Mouse (Mus musculus): ENCODE measurements at regions not wholly inside any gene's neighbourhood (a gene's known extent, or its start where the extent isn't known, plus 50 kb on each side); places are given as distances from the start of the nearest gene placed in this dataset.
A peak's percentile ranks its signal among the peaks of the same experiment; 100 is the strongest.

- peak; percentile 24 for ATAC-seq (ENCODE audit: low FRiP score)
- Histone ChIP-seq H3K9ac (no peak overlapping the region), H3K4me2 (replicated peaks) (peak overlapping the region; percentile 15), H3K4me1 (peaks cover 45% of the 10 kb centered on the region), H3K27ac (peak overlapping the region; percentile 79), H3K27me3 (no peaks in the 10 kb centered on the region), H3K9me3 (replicated peaks) (no peaks in the 10 kb centered on the region), H3K36me3 (no peaks in the 10 kb centered on the region), H3K4me3 (no peak overlapping the region)
- 72% methylated on average over 3 of the region's 3 CpGs for WGBS
Measured at GRCm38 (mm10) chr7:67443666-67444065, 71.0 kb upstream of the Mef2a start.

- Histone ChIP-seq H3K27ac (peak overlapping the region; percentile 79), H3K36me3 (no peaks in the 10 kb centered on the region), H3K4me1 (peaks cover 45% of the 10 kb centered on the region), H3K9ac (no peak overlapping the region), H3K4me2 (replicated peaks) (peak overlapping the region; percentile 15), H3K4me3 (no peak overlapping the region), H3K9me3 (replicated peaks) (no peaks in the 10 kb centered on the region), H3K27me3 (no peaks in the 10 kb centered on the region)
- WGBS: 30% methylated on average over 12 of the region's 12 CpGs
- peak; percentile 55 for ATAC-seq (ENCODE audit: low FRiP score)
Measured at GRCm38 (mm10) chr7:67443001-67443555, 70.4 kb upstream of the Mef2a start.

- 76% methylated on average over 7 of the region's 7 CpGs for whole genome bisulfite sequencing
- Histone ChIP-seq H3K4me2 (replicated peaks) (no peak overlapping the region), H3K4me3 (no peak overlapping the region), H3K9ac (no peak overlapping the region), H3K9me3 (replicated peaks) (no peaks in the 10 kb centered on the region), H3K27me3 (no peaks in the 10 kb centered on the region), H3K27ac (0 out of 2 replicates have a peak overlapping the region, but pooled peaks have one; percentile 79), H3K4me1 (peaks cover 45% of the 10 kb centered on the region), H3K36me3 (no peaks in the 10 kb centered on the region)
- no peak for ATAC-seq (ENCODE audit: low FRiP score)
Measured at GRCm38 (mm10) chr7:67442284-67442683, 69.6 kb upstream of the Mef2a start.

- H3K4me1 ChIP-seq: peaks cover 46% of the 10 kb centered on the region
- no peak overlapping the region for H3K4me2 ChIP-seq (replicated peaks)
- H3K36me3 ChIP-seq: no peaks in the 10 kb centered on the region
- ATAC-seq (ENCODE audit: low FRiP score): no peak
- no peaks in the 10 kb centered on the region for H3K27me3 ChIP-seq
- no peak overlapping the region for H3K27ac ChIP-seq
- no peaks in the 10 kb centered on the region for H3K9me3 ChIP-seq (replicated peaks)
- 91% methylated on average over 8 of the region's 8 CpGs for WGBS
- H3K9ac ChIP-seq: no peak overlapping the region
- H3K4me3 ChIP-seq: no peak overlapping the region
Measured at GRCm38 (mm10) chr7:67440806-67441205, 68.1 kb upstream of the Mef2a start.

- Histone ChIP-seq H3K27me3 (no peaks in the 10 kb centered on the region), H3K4me3 (no peak overlapping the region), H3K4me1 (peaks cover 15% of the 10 kb centered on the region), H3K9ac (no peak overlapping the region), H3K4me2 (replicated peaks) (no peak overlapping the region), H3K9me3 (replicated peaks) (no peaks in the 10 kb centered on the region), H3K36me3 (no peaks in the 10 kb centered on the region), H3K27ac (no peak overlapping the region)
- 76% methylated on average over 8 of the region's 8 CpGs for WGBS
- no peak for ATAC-seq (ENCODE audit: low FRiP score)
Measured at GRCm38 (mm10) chr7:67437216-67438006, 64.8 kb upstream of the Mef2a start.

- Histone ChIP-seq H3K27me3 (no peaks in the 10 kb centered on the region), H3K9ac (no peak overlapping the region; the same call in 1 of the 2 replicates), H3K4me2 (replicated peaks) (no peak overlapping the region), H3K4me3 (no peak overlapping the region), H3K27ac (no peak overlapping the region), H3K9me3 (replicated peaks) (no peaks in the 10 kb centered on the region), H3K4me1 (peaks cover 12% of the 10 kb centered on the region), H3K36me3 (no peaks in the 10 kb centered on the region)
- 64% methylated on average over 11 of the region's 11 CpGs for WGBS
- peak; percentile 66; the same call in 1 of the 2 replicates for ATAC-seq (ENCODE audit: low FRiP score)
Measured at GRCm38 (mm10) chr7:67435643-67436339, 63.1 kb upstream of the Mef2a start.

GRCm38 (mm10) chr7:67430987-67431386, 58.3 kb upstream of the Mef2a start:
- Histone ChIP-seq H3K4me3 (no peak overlapping the region), H3K27ac (no peak overlapping the region), H3K9ac (no peak overlapping the region), H3K9me3 (replicated peaks) (no peaks in the 10 kb centered on the region), H3K27me3 (no peaks in the 10 kb centered on the region), H3K36me3 (no peaks in the 10 kb centered on the region), H3K4me2 (replicated peaks) (no peak overlapping the region), H3K4me1 (peaks cover 4% of the 10 kb centered on the region)
- no peak for ATAC-seq (ENCODE audit: low FRiP score)
- WGBS: 89% methylated on average over 7 of the region's 7 CpGs

- H3K4me3 ChIP-seq: no peak overlapping the region
- no peaks in the 10 kb centered on the region for H3K36me3 ChIP-seq
- no peaks in the 10 kb centered on the region for H3K27me3 ChIP-seq
- H3K4me2 ChIP-seq (replicated peaks): no peak overlapping the region
- 85% methylated on average over 4 of the region's 4 CpGs for WGBS
- ATAC-seq (ENCODE audit: low FRiP score): no peak
- no peaks in the 10 kb centered on the region for H3K9me3 ChIP-seq (replicated peaks)
- no peaks in the 10 kb centered on the region for H3K4me1 ChIP-seq
- no peak overlapping the region for H3K9ac ChIP-seq
- H3K27ac ChIP-seq: no peak overlapping the region
Measured at GRCm38 (mm10) chr7:67430041-67430440, 57.4 kb upstream of the Mef2a start.

GRCm38 (mm10) chr7:67429008-67429873, 56.6 kb upstream of the Mef2a start:
- no peaks in the 10 kb centered on the region for H3K27me3 ChIP-seq
- H3K27ac ChIP-seq: no peak overlapping the region
- WGBS: 90% methylated on average over 28 of the region's 28 CpGs
- ATAC-seq (ENCODE audit: low FRiP score): no peak
- no peaks in the 10 kb centered on the region for H3K4me1 ChIP-seq
- no peak overlapping the region for H3K9ac ChIP-seq
- H3K4me2 ChIP-seq (replicated peaks): no peak overlapping the region
- no peak overlapping the region for H3K4me3 ChIP-seq
- no peaks in the 10 kb centered on the region for H3K9me3 ChIP-seq (replicated peaks)
- H3K36me3 ChIP-seq: no peaks in the 10 kb centered on the region

- Histone ChIP-seq H3K36me3 (no peaks in the 10 kb centered on the region), H3K4me3 (no peak overlapping the region), H3K9me3 (replicated peaks) (no peaks in the 10 kb centered on the region), H3K27ac (no peak overlapping the region), H3K4me2 (replicated peaks) (no peak overlapping the region), H3K4me1 (no peaks in the 10 kb centered on the region), H3K9ac (no peak overlapping the region), H3K27me3 (no peaks in the 10 kb centered on the region)
- 88% methylated on average over 3 of the region's 3 CpGs for WGBS
- no peak for ATAC-seq (ENCODE audit: low FRiP score)
Measured at GRCm38 (mm10) chr7:67428388-67428787, 55.7 kb upstream of the Mef2a start.

GRCm38 (mm10) chr7:67426076-67426475, 53.4 kb upstream of the Mef2a start:
- Histone ChIP-seq H3K27me3 (no peaks in the 10 kb centered on the region), H3K4me1 (peaks cover 4% of the 10 kb centered on the region; the same call in 1 of the 2 replicates), H3K9ac (no peak overlapping the region), H3K4me3 (no peak overlapping the region), H3K27ac (no peak overlapping the region), H3K36me3 (no peaks in the 10 kb centered on the region), H3K9me3 (replicated peaks) (no peaks in the 10 kb centered on the region), H3K4me2 (replicated peaks) (no peak overlapping the region)
- no peak for ATAC-seq (ENCODE audit: low FRiP score)

- no peak overlapping the region for H3K4me2 ChIP-seq (replicated peaks)
- no peak overlapping the region for H3K9ac ChIP-seq
- ATAC-seq (ENCODE audit: low FRiP score): no peak
- peaks cover 4% of the 10 kb centered on the region; the same call in 1 of the 2 replicates for H3K4me1 ChIP-seq
- no peaks in the 10 kb centered on the region for H3K36me3 ChIP-seq
- H3K4me3 ChIP-seq: no peak overlapping the region
- H3K9me3 ChIP-seq (replicated peaks): no peaks in the 10 kb centered on the region
- WGBS: 73% methylated on average over 1 of the region's 1 CpGs
- H3K27me3 ChIP-seq: no peaks in the 10 kb centered on the region
- no peak overlapping the region for H3K27ac ChIP-seq
Measured at GRCm38 (mm10) chr7:67425581-67425980, 52.9 kb upstream of the Mef2a start.
